Mouse (Mus musculus) spleen, adult 2 months (tissue): Measurements from ENCODE around the gene Jchain.

ENCODE experiments used
- CTCF ChIP-seq: fragments of 200-500 bp; IDR thresholded peaks from 2 replicates; pipeline ENCODE4 v1.5.1; 2011; ENCODE audit warnings: mild to moderate bottlenecking, inconsistent platforms; ENCODE audit not compliant: insufficient read depth, insufficient read length, insufficient replicate concordance; ENCODE audit errors: extremely low read depth
- POLR2A ChIP-seq: fragments of 200-500 bp; IDR thresholded peaks from 2 replicates; pipeline ENCODE4 v1.6.1; 2011; ENCODE audit warnings: low read depth, low read length, inconsistent platforms

- TF ChIP-seq POLR2A, result no peak
- no peak for TF ChIP-seq CTCF
These were observed 18.7 kb downstream of the Jchain start for GRCm38 (mm10) chr5:88508990-88509389.
